Comparison of ENCODE assay signal across 10 mouse cellular contexts in genomic region chr5:22345894-22346635, GRCm38 (mm10). TPM values are rescaled to one million over a fixed set of nuclear protein-coding genes. Genes with fewer than 3 reads are reported as not detected.
DNase-seq lines count a peak whose midpoint lies in the region; ATAC-seq and TF ChIP-seq lines count a peak whose summit lies in the region.
"Had no signal": no experiment of that assay in that cellular context is flagged by ENCODE, and none has a peak within 500 bp of the region (broad histone marks: within the 10 kb centered on the region; RNA-seq: fewer than 3 reads in every experiment).

No protein-coding gene starts in this region.

- H3K9me3 ChIP-seq in kidney, postnatal 0 days (replicated peaks; ENCODE audit: low read length): no peaks in the 10 kb centered on the region
- H3K9me3 ChIP-seq in limb, embryonic 12.5 days: no peaks in the 10 kb centered on the region
- no peaks in the 10 kb centered on the region for H3K9me3 ChIP-seq in neural tube, embryonic 13.5 days

- ATAC-seq in kidney, postnatal 0 days (replicated peaks; ENCODE audit: low FRiP score, low read depth): no peak
- no peak for ATAC-seq in limb, embryonic 12.5 days (ENCODE audit: insufficient number of reproducible peaks, insufficient read depth, low FRiP score, low TSS enrichment, low read depth)
- no peak for ATAC-seq in neural tube, embryonic 13.5 days (ENCODE audit: low read depth)
- ATAC-seq: Patski had no signal

- H3K36me3 ChIP-seq in kidney, postnatal 0 days (ENCODE audit: insufficient read depth, low read length): no peaks in the 10 kb centered on the region
- no peaks in the 10 kb centered on the region for H3K36me3 ChIP-seq in limb, embryonic 12.5 days
- no peaks in the 10 kb centered on the region for H3K36me3 ChIP-seq in neural tube, embryonic 13.5 days

- DNase-seq in cerebellum, adult 18-20 months: peak; percentile 41 to 45
- DNase-seq in cerebellum, postnatal 4 days (ENCODE audit: low spot score in 2 of 2): no peak
- no peak for DNase-seq in kidney, postnatal 0 days (ENCODE audit: low spot score)
- DNase-seq in kidney, adult 9 months: no peak
- no peak for DNase-seq in left cerebral cortex, postnatal 36 days (ENCODE audit: low spot score in 2 of 2)
- no peak for DNase-seq in kidney, adult 11 months
- DNase-seq: thymus, adult 18-20 months had no signal

- H3K27ac ChIP-seq in kidney, postnatal 0 days: no peak overlapping the region
- no peak overlapping the region for H3K27ac ChIP-seq in limb, embryonic 12.5 days
- H3K27ac ChIP-seq in neural tube, embryonic 13.5 days (replicated peaks): peak overlapping the region; percentile 96

- 0 out of 2 replicates have a peak, but pooled peaks cover 7% of the 10 kb centered on the region for H3K4me1 ChIP-seq in kidney, postnatal 0 days (replicated peaks; ENCODE audit: insufficient read depth, low read length)
- H3K4me1 ChIP-seq in limb, embryonic 12.5 days (replicated peaks): peaks cover 6% of the 10 kb centered on the region
- peaks cover 38% of the 10 kb centered on the region for H3K4me1 ChIP-seq in neural tube, embryonic 13.5 days (replicated peaks)

- 32% methylated on average over 14 of the region's 14 CpGs for WGBS in kidney, postnatal 0 days
- WGBS in limb, embryonic 12.5 days: 31% methylated on average over 14 of the region's 14 CpGs
- WGBS in neural tube, embryonic 13.5 days: 25% methylated on average over 14 of the region's 14 CpGs

- no peak overlapping the region for H3K9ac ChIP-seq in kidney, postnatal 0 days (ENCODE audit: low read depth, low read length)
- no peak overlapping the region for H3K9ac ChIP-seq in limb, embryonic 12.5 days (replicated peaks)
- H3K9ac ChIP-seq in neural tube, embryonic 13.5 days: peak overlapping the region; percentile 88; the same call in 1 of the 2 replicates

- no peak for TF ChIP-seq CTCF in kidney, postnatal 0 days (IDR thresholded peaks at IDR 0.05; ENCODE audit: low read depth)

- intact Hi-C loops in left cerebral cortex, postnatal 36 days (cut with DNase I): loop anchor here (10.0 kb wide), 1 partner anchor 159 kb away; no protein-coding TSS in a partner anchor

- no peak overlapping the region for H3K4me3 ChIP-seq in kidney, postnatal 0 days (replicated peaks; ENCODE audit: low read depth, low read length)
- no peak overlapping the region for H3K4me3 ChIP-seq in limb, embryonic 12.5 days (replicated peaks)
- H3K4me3 ChIP-seq in neural tube, embryonic 13.5 days: peak overlapping the region; percentile 63

- H3K27me3 ChIP-seq in kidney, postnatal 0 days (ENCODE audit: insufficient read depth, low read length): peaks cover 46% of the 10 kb centered on the region
- H3K27me3 ChIP-seq in limb, embryonic 12.5 days: peaks cover 74% of the 10 kb centered on the region
- peaks cover 39% of the 10 kb centered on the region for H3K27me3 ChIP-seq in neural tube, embryonic 13.5 days

- H3K4me2 ChIP-seq in kidney, postnatal 0 days (ENCODE audit: low read length): peak overlapping the region; percentile 94; the same call in 1 of the 2 replicates
- H3K4me2 ChIP-seq in limb, embryonic 12.5 days: 0 out of 2 replicates have a peak overlapping the region, but pooled peaks have one; percentile 95
- H3K4me2 ChIP-seq in neural tube, embryonic 13.5 days: peak overlapping the region; percentile 89

RNA-seq across cellular contexts. Expression of gene Reln, which starts 1.6 kb away (rescaled TPM):
- polyA plus RNA-seq in kidney, postnatal 0 days (2015; fragmentation: Nextera tagmentation; extraction: Ambion mirVana): 13.0 and 14.5 TPM in 2 replicates
- polyA plus RNA-seq in limb, embryonic 12.5 days (2016; fragmentation: Nextera tagmentation; extraction: Ambion mirVana): 1.7 and 2.0 TPM in 2 replicates
- 45.8 and 51.3 TPM in 2 replicates for polyA plus RNA-seq in neural tube, embryonic 13.5 days (2015; fragmentation: Nextera tagmentation; extraction: Ambion mirVana)
- total RNA-seq in left cerebral cortex, postnatal 36 days (2021): 10 to 100 TPM; 73.0 to 81.2 TPM
- polyA plus RNA-seq: Patski had no signal

Comparison
In these comparisons a context has a peak if more than half of its experiments do, and no peak if none do; other contexts are left out.
1. DNase-seq: peak in cerebellum, adult 18-20 months (2 of 2); none in cerebellum, postnatal 4 days (0 of 2), kidney, postnatal 0 days (single experiment), kidney, adult 9 months (single experiment), left cerebral cortex, postnatal 36 days (0 of 2) and kidney, adult 11 months (single experiment).
2. Peak in every context shown above with its lines, with median percentiles within 50 percentile points of each other: H3K4me2 ChIP-seq.